Mouse (Mus musculus) right cerebral cortex, postnatal 25 days (tissue): ENCODE measurements around the gene Mtch2.

ENCODE experiments used
- DNase-seq: peaks from one replicate; pipeline ENCODE4 v3.0.0; 2022

Mtch2 gene

GRCm38 (mm10) chr2:90911668-90912067, 64.7 kb downstream of the Mtch2 start:
- no peak for DNase-seq

DNA sequence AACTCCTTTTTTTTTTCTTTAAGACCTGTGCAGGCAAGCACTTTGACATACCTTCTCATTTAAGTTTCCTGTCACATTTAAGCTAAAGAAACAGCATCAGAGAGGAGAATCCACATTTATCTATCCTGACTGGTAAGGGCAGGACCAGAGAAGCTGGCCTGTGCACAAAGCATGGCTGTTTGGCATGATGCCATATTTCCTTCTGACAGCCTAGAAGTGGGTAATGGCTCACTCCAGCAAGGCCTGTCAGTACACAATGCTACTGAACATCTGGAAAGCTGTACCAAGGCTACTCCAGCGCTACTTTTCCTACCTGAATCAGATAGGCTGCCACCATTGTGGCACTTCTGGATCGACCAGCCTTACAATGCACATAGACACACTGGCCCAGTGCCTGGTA, 66.7 kb downstream of the Mtch2 start:
- no peak for DNase-seq

DNA sequence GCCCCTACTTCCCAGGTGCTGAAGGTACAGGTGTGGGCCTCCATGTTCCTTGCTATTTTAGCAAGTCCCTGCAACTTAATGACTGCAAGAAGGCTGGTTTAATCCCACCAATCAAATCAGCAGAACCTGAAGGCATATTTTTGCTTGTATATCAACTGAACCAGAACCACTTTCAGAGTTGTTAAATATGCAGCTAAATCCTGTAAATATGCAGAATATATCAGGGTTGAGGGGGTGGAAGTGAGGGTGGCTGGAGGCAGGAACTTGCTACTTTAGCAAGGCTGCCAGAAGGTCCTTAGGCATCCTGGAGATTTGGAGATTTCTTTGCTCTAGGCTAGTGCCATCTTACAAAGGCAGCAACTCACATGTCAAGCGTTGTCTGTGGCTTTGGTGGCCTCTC, 68.6 kb downstream of the Mtch2 start:
- no peak for DNase-seq
